Comparison of ENCODE assay signal across 8 mouse cellular contexts in genomic region chr12:30584356-30584740, GRCm38 (mm10). TPM values are rescaled to one million over a fixed set of nuclear protein-coding genes. Genes with fewer than 3 reads are reported as not detected.
DNase-seq lines count a peak whose midpoint lies in the region; ATAC-seq and TF ChIP-seq lines count a peak whose summit lies in the region.

Gene Tmem18 (plus strand): TSS chr12:30584426.

- H3K4me3 ChIP-seq in ES-E14 (ENCODE audit: insufficient read depth in 1 of 2, low read depth in 1 of 2, low read length in 2 of 2, poor library complexity in 1 of 2, severe bottlenecking in 1 of 2) = peak within 1 kb of the TSS; percentile 66 to 79
- peak within 1 kb of the TSS; percentile 66 for H3K4me3 ChIP-seq in forebrain, embryonic 15.5 days
- peak within 1 kb of the TSS; percentile 96 for H3K4me3 ChIP-seq in lung, adult 2 months (replicated peaks; ENCODE audit: extremely low read depth, low read depth, low read length)

- no peak within 1 kb of the TSS for H3K27ac ChIP-seq in ES-E14 (ENCODE audit: insufficient read depth, low read depth, low read length, poor library complexity, severe bottlenecking)
- H3K27ac ChIP-seq in forebrain, embryonic 15.5 days (replicated peaks) = peak within 1 kb of the TSS; percentile 90

- in situ Hi-C loops in ES-E14 (cut with MboI; ENCODE audit: low sequenced_read_pairs in 2 of 2, unreplicated experiment in 2 of 2) = loop anchor here in 1 of 2 experiments (25.0 kb wide), 1 partner anchor 547 kb away; no protein-coding TSS in a partner anchor

- no peaks in the 10 kb centered on the region for H3K4me1 ChIP-seq in ES-E14 (ENCODE audit: control insufficient read depth in 2 of 2, insufficient read depth in 2 of 2, low read length in 2 of 2, poor library complexity in 1 of 2)
- H3K4me1 ChIP-seq in forebrain, embryonic 15.5 days = peaks cover 12% of the 10 kb centered on the region
- H3K4me1 ChIP-seq in lung, adult 2 months (ENCODE audit: control insufficient read depth, insufficient read depth, low read length) = peaks cover 4% of the 10 kb centered on the region; the same call in 1 of the 2 replicates

- peak; percentile 96 for TF ChIP-seq POLR2A in lung, adult 2 months (IDR thresholded peaks at IDR 0.05; ENCODE audit: borderline replicate concordance, extremely low read depth, low read depth, low read length)

- ATAC-seq in forebrain, embryonic 15.5 days (replicated peaks) = peak; percentile 95
- ATAC-seq in neutrophil, adult 5-6 weeks (ENCODE audit: extremely low read depth, insufficient number of reproducible peaks, low FRiP score, poor library complexity, severe bottlenecking) = peak; percentile 53

- peak within 1 kb of the TSS; percentile 84 for H3K4me2 ChIP-seq in forebrain, embryonic 15.5 days (replicated peaks)

- no peak for TF ChIP-seq CTCF in lung, adult 2 months (IDR thresholded peaks at IDR 0.05; ENCODE audit: insufficient read depth, low read length)

- peaks cover 17% of the 10 kb centered on the region for H3K36me3 ChIP-seq in ES-E14 (ENCODE audit: control insufficient read depth, insufficient read depth, low read length, poor library complexity, severe bottlenecking)
- peaks cover 11% of the 10 kb centered on the region; the same call in 1 of the 2 replicates for H3K36me3 ChIP-seq in forebrain, embryonic 15.5 days

- intact Hi-C loops in heart, postnatal 25 days (cut with DNase I) = no loop called here

- H3K9ac ChIP-seq in ES-E14 (ENCODE audit: insufficient read depth, low read depth, low read length, poor library complexity, severe bottlenecking) = peak within 1 kb of the TSS; percentile 85
- H3K9ac ChIP-seq in forebrain, embryonic 15.5 days (replicated peaks) = peak within 1 kb of the TSS; percentile 93

- H3K9me3 ChIP-seq in ES-E14 (ENCODE audit: control insufficient read depth, insufficient read depth, low read depth, low read length) = no peaks in the 10 kb centered on the region
- no peaks in the 10 kb centered on the region for H3K9me3 ChIP-seq in forebrain, embryonic 15.5 days

- H3K27me3 ChIP-seq in forebrain, embryonic 15.5 days = no peaks in the 10 kb centered on the region

- peak; percentile 68 for DNase-seq in ES-E14 (ENCODE audit: low read depth, low spot score)
- peak; percentile 83 for DNase-seq in cerebellum, adult 11-12 months
- DNase-seq in heart, postnatal 25 days (ENCODE audit: low spot score) = peak; percentile 76
- DNase-seq in layer of hippocampus, adult 18-20 months (ENCODE audit: low spot score in 2 of 2) = peak; percentile 70 to 86
- peak; percentile 85 for DNase-seq in lung, adult 2 months
- DNase-seq in thymus, adult 18-20 months = peak; percentile 55 to 61

- under 1% methylated on average over 35 of the region's 35 CpGs for WGBS in forebrain, embryonic 15.5 days
- under 1% methylated on average over 35 of the region's 35 CpGs for WGBS in lung, adult 2 months

TF ChIP-seq in ES-E14, 5 proteins besides CTCF, POLR2A, EP300 and RAD21:
- TF ChIP-seq CHD2 (IDR thresholded peaks at IDR 0.05; ENCODE audit: low read depth, low read length) = peak; percentile 98
- TF ChIP-seq ZNF384 (IDR thresholded peaks at IDR 0.05; ENCODE audit: low read depth, low read length) = peak; percentile 99
- TF ChIP-seq HCFC1 (IDR thresholded peaks at IDR 0.05; ENCODE audit: borderline replicate concordance, insufficient read depth, low read length) = 0 out of 2 replicates have a peak, but pooled peaks have one; percentile 17
- no peak for TF ChIP-seq MAFK (IDR thresholded peaks at IDR 0.05; ENCODE audit: insufficient read depth, low read depth, low read length)
- no peak for TF ChIP-seq ZC3H11A (IDR thresholded peaks at IDR 0.05; ENCODE audit: borderline replicate concordance, low read depth, low read length)

RNA-seq across cellular contexts. Expression of gene Tmem18, which starts in this region (rescaled TPM):
- total RNA-seq in ES-E14 (2012; rRNA removed) = 30.8 and 31.1 TPM in 2 replicates
- polyA plus RNA-seq in forebrain, embryonic 15.5 days (2015; fragmentation: Nextera tagmentation; extraction: Ambion mirVana) = 24.3 and 27.6 TPM in 2 replicates
- total RNA-seq in heart, postnatal 25 days (2021) = 10 to 100 TPM; 10.4 to 10.8 TPM
- 10 to 100 TPM; 30.4 to 32.2 TPM for total RNA-seq in layer of hippocampus, adult 18-20 months (2021)
- polyA plus RNA-seq in lung, adult 2 months (2012; rRNA removed) = 12.7 and 18.8 TPM in 2 replicates
- 9.2 and 10.3 TPM in 2 replicates for total RNA-seq in neutrophil, adult 5-6 weeks (2017)
